Mouse (Mus musculus): Measurements from ENCODE around the gene Olfr1440. TPM values are rescaled to one million over a fixed set of nuclear protein-coding genes. Genes with fewer than 3 reads are reported as not detected.

Olfr1440 gene
- total RNA-seq, 2 experiments from 2014 or later, result not detected

Other genes starting within 250 kb of the Olfr1440 start
- not detected in 2 replicates for gene Olfr1555-ps1, start 217.2 kb upstream of the Olfr1440 start, total RNA-seq (2015; ENCODE audit: low replicate concordance)
- not detected in 2 replicates for gene Olfr1555-ps1, start 217.2 kb upstream of the Olfr1440 start, total RNA-seq (2017; ENCODE audit: low replicate concordance)
- not detected in 2 replicates for gene Olfr1431, start 186.6 kb upstream of the Olfr1440 start, total RNA-seq (2015; ENCODE audit: low replicate concordance)
- gene Olfr1431, start 186.6 kb upstream of the Olfr1440 start, total RNA-seq (2017; ENCODE audit: low replicate concordance), result 0.60 TPM in 1 of 2 replicates, not detected in the other
- gene Olfr1432, start 154.7 kb upstream of the Olfr1440 start, total RNA-seq (2015; ENCODE audit: low replicate concordance), result not detected in 2 replicates
- not detected in 2 replicates for gene Olfr1432, start 154.7 kb upstream of the Olfr1440 start, total RNA-seq (2017; ENCODE audit: low replicate concordance)
- gene Olfr262, start 145.6 kb upstream of the Olfr1440 start, total RNA-seq (2015; ENCODE audit: low replicate concordance), result not detected in 2 replicates
- 0.98 TPM in 1 of 2 replicates, not detected in the other for gene Olfr262, start 145.6 kb upstream of the Olfr1440 start, total RNA-seq (2017; ENCODE audit: low replicate concordance)
- not detected in 2 replicates for gene Olfr235, start 126.2 kb upstream of the Olfr1440 start, total RNA-seq (2015; ENCODE audit: low replicate concordance)
- not detected in 2 replicates for gene Olfr235, start 126.2 kb upstream of the Olfr1440 start, total RNA-seq (2017; ENCODE audit: low replicate concordance)
- gene Olfr1434, start 107.4 kb upstream of the Olfr1440 start, total RNA-seq (2015; ENCODE audit: low replicate concordance), result not detected in 2 replicates
- gene Olfr1434, start 107.4 kb upstream of the Olfr1440 start, total RNA-seq (2017; ENCODE audit: low replicate concordance), result not detected in 2 replicates
- gene Olfr1436, start 88.1 kb upstream of the Olfr1440 start, total RNA-seq (2015; ENCODE audit: low replicate concordance), result not detected in 2 replicates
- not detected in 2 replicates for gene Olfr1436, start 88.1 kb upstream of the Olfr1440 start, total RNA-seq (2017; ENCODE audit: low replicate concordance)
- not detected in 2 replicates for gene Olfr1437, start 62.2 kb upstream of the Olfr1440 start, total RNA-seq (2015; ENCODE audit: low replicate concordance)
- gene Olfr1437, start 62.2 kb upstream of the Olfr1440 start, total RNA-seq (2017; ENCODE audit: low replicate concordance), result not detected in 2 replicates
- gene Olfr1438-ps1, start 51.4 kb upstream of the Olfr1440 start, total RNA-seq (2015; ENCODE audit: low replicate concordance), result not detected in 2 replicates
- 0.28 TPM in 1 of 2 replicates, not detected in the other for gene Olfr1438-ps1, start 51.4 kb upstream of the Olfr1440 start, total RNA-seq (2017; ENCODE audit: low replicate concordance)
- not detected in 2 replicates for gene Olfr1441, start 30.2 kb downstream of the Olfr1440 start, total RNA-seq (2015; ENCODE audit: low replicate concordance)
- not detected in 2 replicates for gene Olfr1441, start 30.2 kb downstream of the Olfr1440 start, total RNA-seq (2017; ENCODE audit: low replicate concordance)
- not detected in 2 replicates for gene Pfpl, start 40.6 kb downstream of the Olfr1440 start, total RNA-seq (2015; ENCODE audit: low replicate concordance)
- not detected in 2 replicates for gene Pfpl, start 40.6 kb downstream of the Olfr1440 start, total RNA-seq (2017; ENCODE audit: low replicate concordance)
- 92.8 and 101 TPM in 2 replicates for gene Mpeg1, start 73.5 kb downstream of the Olfr1440 start, total RNA-seq (2015; ENCODE audit: low replicate concordance)
- gene Mpeg1, start 73.5 kb downstream of the Olfr1440 start, total RNA-seq (2017; ENCODE audit: low replicate concordance), result 46.2 and 49.6 TPM in 2 replicates
- 8.3 and 8.6 TPM in 2 replicates for gene Dtx4, start 114.2 kb downstream of the Olfr1440 start, total RNA-seq (2015; ENCODE audit: low replicate concordance)
- gene Dtx4, start 114.2 kb downstream of the Olfr1440 start, total RNA-seq (2017; ENCODE audit: low replicate concordance), result 4.2 and 6.0 TPM in 2 replicates
- gene Fam111a, start 158.5 kb downstream of the Olfr1440 start, total RNA-seq (2015; ENCODE audit: low replicate concordance), result 79.0 and 112 TPM in 2 replicates
- 78.5 and 79.9 TPM in 2 replicates for gene Fam111a, start 158.5 kb downstream of the Olfr1440 start, total RNA-seq (2017; ENCODE audit: low replicate concordance)
- not detected in 2 replicates for gene Gm4952, start 212.7 kb downstream of the Olfr1440 start, total RNA-seq (2015; ENCODE audit: low replicate concordance)
- gene Gm4952, start 212.7 kb downstream of the Olfr1440 start, total RNA-seq (2017; ENCODE audit: low replicate concordance), result 0.14 TPM in 1 of 2 replicates, not detected in the other
- not detected in 2 replicates for gene Glyat, start 246.0 kb downstream of the Olfr1440 start, total RNA-seq (2015; ENCODE audit: low replicate concordance)
- gene Glyat, start 246.0 kb downstream of the Olfr1440 start, total RNA-seq (2017; ENCODE audit: low replicate concordance), result not detected in 2 replicates

Measured in erythroblast, adult 5-6 weeks (primary cell).